Mouse (Mus musculus) kidney, postnatal 0 days (tissue): ENCODE data around the gene Nol4l. TPM values are rescaled to one million over a fixed set of nuclear protein-coding genes. Genes with fewer than 3 reads are reported as not detected.

Experiments used
- ATAC-seq: fragments of 200-750 bp; cut with Nextera tagmentation; replicated peaks from 2 replicates; pipeline ENCODE4 v1.8.0; 2017; ENCODE audit warnings: low read depth, moderate number of reproducible peaks, moderate TSS enrichment, moderate library complexity; ENCODE audit not compliant: low FRiP score
- DNase-seq: peaks from one replicate; pipeline ENCODE4 v3.0.0-alpha.2; 2016; ENCODE audit warnings: low spot score
- H3K27ac ChIP-seq: fragments of 300-500 bp; sonication (generic); 2 replicates; pipeline ENCODE4 v1.5.1; 2014; ENCODE audit warnings: mild to moderate bottlenecking
- H3K27me3 ChIP-seq: fragments of 300-500 bp; sonication (generic); 2 replicates; pipeline ENCODE4 v1.6.1; 2014; ENCODE audit warnings: low read length, mixed read lengths; ENCODE audit not compliant: insufficient read depth
- H3K36me3 ChIP-seq: fragments of 300-500 bp; sonication (generic); 2 replicates; pipeline ENCODE4 v1.6.1; 2014; ENCODE audit warnings: low read length, mixed read lengths; ENCODE audit not compliant: insufficient read depth
- H3K4me1 ChIP-seq: fragments of 300-500 bp; sonication (generic); replicated peaks from 2 replicates; pipeline ENCODE4 v1.6.1; 2014; ENCODE audit warnings: antibody characterized with exemption, low read length, mixed read lengths; ENCODE audit not compliant: insufficient read depth
- H3K4me2 ChIP-seq: fragments of 300-500 bp; sonication (generic); 2 replicates; pipeline ENCODE4 v1.6.1; 2014; ENCODE audit warnings: mild to moderate bottlenecking, low read length, moderate library complexity, mixed read lengths
- H3K4me3 ChIP-seq: fragments of 300-500 bp; sonication (generic); replicated peaks from 2 replicates; pipeline ENCODE4 v1.5.1; 2014; ENCODE audit warnings: low read depth, low read length
- H3K9ac ChIP-seq: fragments of 300-500 bp; sonication (generic); 2 replicates; pipeline ENCODE4 v1.6.1; 2014; ENCODE audit warnings: low read depth, low read length
- H3K9me3 ChIP-seq: fragments of 300-500 bp; sonication (generic); replicated peaks from 2 replicates; pipeline ENCODE4 v1.6.1; 2016; ENCODE audit warnings: low read length, inconsistent platforms, mixed read lengths
- CTCF ChIP-seq: IDR thresholded peaks from 2 replicates; pipeline ENCODE4 v1.5.1; 2016; ENCODE audit warnings: antibody characterized with exemption, low read depth, mild to moderate bottlenecking, moderate library complexity
- WGBS: fragments of 180-500 bp; shearing (Covaris S2); extraction: QIAGEN DNeasy Blood & Tissue Kit; methylation state at CpG from one replicate; pipeline ENCODE4 v1.1.7; 2014; 5-methylcytosine and 5-hydroxymethylcytosine counted together
- polyA plus RNA-seq: library from polyadenylated mRNA; unstranded; fragments of >200 nt; fragmentation: Nextera tagmentation; extraction: Ambion mirVana; gene quantifications from 2 replicates; pipeline ENCODE4 v1.2.1, GENCODE M21; 2015

The Nol4l gene
- polyA plus RNA-seq, 1 experiment from 2014 or later = 9.6 TPM

GRCm38 (mm10) chr2:153509211-153510029 is 20.4 kb downstream of the Nol4l start:
- H3K4me1 ChIP-seq = peaks cover 9% of the 10 kb centered on the region; the same call in 1 of the 2 replicates
- peak overlapping the region; percentile 47; the same call in 1 of the 2 replicates for H3K27ac ChIP-seq
- WGBS = 16% methylated on average over 18 of the region's 18 CpGs
- 0 out of 2 replicates have a peak overlapping the region, but pooled peaks have one; percentile 13 for H3K9ac ChIP-seq
- H3K36me3 ChIP-seq = no peaks in the 10 kb centered on the region
- ATAC-seq (no peak; the same call in 1 of the 2 replicates), DNase-seq (no peak)
- no peak overlapping the region for H3K4me3 ChIP-seq
- no peaks in the 10 kb centered on the region for H3K27me3 ChIP-seq
- no peaks in the 10 kb centered on the region for H3K9me3 ChIP-seq
- no peak for TF ChIP-seq CTCF
- H3K4me2 ChIP-seq = peak overlapping the region; percentile 7; the same call in 1 of the 2 replicates

- Histone ChIP-seq H3K4me3 (no peak overlapping the region), H3K27ac (no peak overlapping the region), H3K9ac (no peak overlapping the region), H3K36me3 (no peaks in the 10 kb centered on the region), H3K27me3 (no peaks in the 10 kb centered on the region), H3K9me3 (no peaks in the 10 kb centered on the region), H3K4me1 (peaks cover 9% of the 10 kb centered on the region; the same call in 1 of the 2 replicates), H3K4me2 (no peak overlapping the region)
- no peak for TF ChIP-seq CTCF
- WGBS = 86% methylated on average over 3 of the region's 3 CpGs
- ATAC-seq = no peak
- no peak for DNase-seq
Observed at GRCm38 (mm10) chr2:153508405-153508804, 21.4 kb downstream of the Nol4l start.

DNA sequence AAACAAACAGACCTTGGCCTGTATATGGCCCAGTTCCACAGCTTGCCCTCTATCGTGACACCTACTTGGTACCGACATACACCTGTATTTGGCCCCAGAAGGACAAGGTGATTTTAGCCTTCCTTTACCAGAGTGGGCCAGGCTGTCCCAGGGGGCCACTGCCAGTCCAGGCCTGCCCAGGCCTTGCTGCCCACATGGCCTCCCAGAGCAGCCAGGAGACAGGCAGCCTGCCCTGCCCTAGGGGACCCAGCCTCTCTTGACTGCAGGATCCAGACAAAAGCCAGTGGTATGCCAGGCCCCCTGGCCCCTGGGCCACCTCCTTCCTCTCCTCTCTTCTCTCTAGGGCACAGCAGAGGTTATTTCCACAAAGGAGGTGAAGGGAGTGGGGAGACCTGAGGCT is 21.8 kb downstream of the Nol4l start:
- TF ChIP-seq CTCF = no peak
- Histone ChIP-seq H3K9me3 (no peaks in the 10 kb centered on the region), H3K36me3 (no peaks in the 10 kb centered on the region), H3K4me2 (no peak overlapping the region), H3K4me3 (no peak overlapping the region), H3K27ac (no peak overlapping the region), H3K9ac (no peak overlapping the region), H3K4me1 (peaks cover 9% of the 10 kb centered on the region; the same call in 1 of the 2 replicates), H3K27me3 (no peaks in the 10 kb centered on the region)
- WGBS = 100% methylated on average over 2 of the region's 2 CpGs
- DNase-seq (no peak), ATAC-seq (no peak)

DNA sequence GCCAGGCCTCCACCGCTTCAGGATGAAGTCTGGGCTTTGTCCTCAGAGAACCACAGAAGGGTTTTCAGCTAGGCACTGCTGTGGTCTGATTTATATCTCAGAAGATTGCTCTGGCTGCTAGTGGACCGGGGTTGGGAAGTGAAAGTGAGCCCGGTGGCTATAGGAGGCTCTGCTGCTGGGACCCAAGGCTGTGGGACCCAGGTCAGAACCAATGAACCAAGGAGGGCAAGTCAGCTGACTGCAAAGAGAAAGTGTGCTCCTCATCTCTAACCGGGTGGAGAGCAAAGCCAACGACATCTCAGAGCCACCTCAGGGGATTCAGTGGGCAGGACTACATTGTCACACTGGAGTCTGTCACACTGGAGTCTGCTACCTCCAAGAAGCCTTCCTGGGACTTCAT is 23.4 kb downstream of the Nol4l start:
- 66% methylated on average over 5 of the region's 5 CpGs for WGBS
- no peak overlapping the region for H3K9ac ChIP-seq
- no peak overlapping the region for H3K4me3 ChIP-seq
- peaks cover 9% of the 10 kb centered on the region; the same call in 1 of the 2 replicates for H3K4me1 ChIP-seq
- no peak for ATAC-seq
- H3K4me2 ChIP-seq = no peak overlapping the region
- no peaks in the 10 kb centered on the region for H3K27me3 ChIP-seq
- H3K27ac ChIP-seq = no peak overlapping the region
- DNase-seq = no peak
- H3K36me3 ChIP-seq = no peaks in the 10 kb centered on the region
- no peak for TF ChIP-seq CTCF
- H3K9me3 ChIP-seq = no peaks in the 10 kb centered on the region

- DNase-seq = no peak
- WGBS = 59% methylated on average over 4 of the region's 4 CpGs
Observed at GRCm38 (mm10) chr2:153499154-153499553, 30.6 kb downstream of the Nol4l start.

DNA sequence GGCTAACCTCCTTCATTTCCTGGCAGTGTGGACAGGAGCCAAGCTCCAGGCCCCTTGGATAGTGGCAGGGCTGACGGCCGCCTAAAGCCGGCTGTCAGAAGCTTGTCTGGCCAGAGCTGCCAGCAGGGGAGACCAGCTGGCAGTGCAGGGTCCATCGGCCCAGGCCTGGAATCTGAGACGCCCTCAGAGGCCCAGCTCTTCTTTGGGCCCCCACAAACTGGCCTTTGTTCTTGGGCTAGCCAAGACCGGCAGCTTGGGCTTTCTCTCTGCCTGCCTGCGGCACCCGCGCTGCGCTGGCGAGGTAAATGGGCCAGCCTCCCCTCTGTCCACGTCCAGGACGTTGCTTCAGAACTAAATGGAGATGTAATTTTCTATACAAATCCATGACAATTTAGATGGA is 32.9 kb downstream of the Nol4l start:
- H3K4me1 ChIP-seq = peaks cover 17% of the 10 kb centered on the region
- no peak overlapping the region for H3K4me3 ChIP-seq
- TF ChIP-seq CTCF = no peak; the same call in 1 of the 2 replicates
- 41% methylated on average over 13 of the region's 13 CpGs for WGBS
- H3K9me3 ChIP-seq = no peaks in the 10 kb centered on the region
- H3K27me3 ChIP-seq = no peaks in the 10 kb centered on the region
- H3K9ac ChIP-seq = no peak overlapping the region
- no peak overlapping the region for H3K27ac ChIP-seq
- no peaks in the 10 kb centered on the region for H3K36me3 ChIP-seq
- no peak for ATAC-seq
- no peak overlapping the region for H3K4me2 ChIP-seq
- no peak for DNase-seq

More at GRCm38 (mm10) chr2:153499154-153499553, 30.6 kb downstream of the Nol4l start:
- no peaks in the 10 kb centered on the region for H3K27me3 ChIP-seq
- H3K4me1 ChIP-seq = peaks cover 9% of the 10 kb centered on the region
- no peak overlapping the region for H3K9ac ChIP-seq
- ATAC-seq = no peak
- H3K27ac ChIP-seq = no peak overlapping the region
- peak; percentile 50; the same call in 1 of the 2 replicates for TF ChIP-seq CTCF
- no peaks in the 10 kb centered on the region for H3K9me3 ChIP-seq
- H3K4me3 ChIP-seq = no peak overlapping the region
- no peaks in the 10 kb centered on the region for H3K36me3 ChIP-seq
- no peak overlapping the region for H3K4me2 ChIP-seq
